Mouse (Mus musculus) layer of hippocampus, postnatal 10 days (tissue): Measurements from ENCODE around the gene Tmem45a2. TPM values are rescaled to one million over a fixed set of nuclear protein-coding genes. Genes with fewer than 3 reads are reported as not detected.
"Not testable (repeated sequence)": the region's sequence is repeated elsewhere in the genome, so short reads cannot be mapped to it uniquely, and the experiment has no call there.

ENCODE experiments used
- DNase-seq, 2 experiments: peaks; one replicate each; pipeline ENCODE4 v3.0.0; 2021; ENCODE audit warnings: low spot score in 2 of 2
- long read RNA-seq: library from polyadenylated mRNA; stranded (forward); transcript quantifications from one replicate; pipeline ENCODE4 v2.0.0, GENCODE M21; 2023
- total RNA-seq, 2 experiments: library from RNA; stranded (reverse); gene quantifications; 2 replicates each; pipeline ENCODE4 v1.2.3; 2021

Gene Tmem45a2
- total RNA-seq, result under 1 TPM in 1 of 2 experiments, not detected in 1; 0.16 TPM
- long read RNA-seq, result 0 reads

DNA sequence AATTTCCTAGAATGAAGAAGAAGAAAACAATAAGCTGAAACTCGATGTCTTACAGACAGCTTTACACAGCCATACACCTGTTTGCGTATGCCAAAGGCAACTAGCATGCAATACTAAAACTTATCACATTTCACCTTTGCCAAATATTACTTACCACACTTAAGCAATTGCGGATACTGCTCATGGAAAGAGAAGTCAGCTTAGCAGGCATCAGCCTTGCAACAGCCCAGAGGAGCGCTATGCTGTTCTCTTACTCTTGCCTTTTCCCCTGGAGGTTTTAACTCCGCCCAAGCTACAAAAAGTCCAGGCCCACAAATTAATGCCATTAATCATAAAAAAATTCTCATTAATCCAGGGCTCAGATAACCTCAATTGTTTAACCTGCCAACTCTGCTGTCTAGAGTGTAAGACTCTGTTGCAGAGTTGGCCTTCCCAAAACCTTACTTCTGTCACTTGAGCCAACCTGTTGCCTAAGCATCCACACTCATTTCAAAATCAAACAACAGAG, at the start of gene Tmem45a2:
Gene Tmem45a2 (minus strand): TSS at position 241 of the 508 bp plus-strand sequence.
- DNase-seq, result no peak

DNA sequence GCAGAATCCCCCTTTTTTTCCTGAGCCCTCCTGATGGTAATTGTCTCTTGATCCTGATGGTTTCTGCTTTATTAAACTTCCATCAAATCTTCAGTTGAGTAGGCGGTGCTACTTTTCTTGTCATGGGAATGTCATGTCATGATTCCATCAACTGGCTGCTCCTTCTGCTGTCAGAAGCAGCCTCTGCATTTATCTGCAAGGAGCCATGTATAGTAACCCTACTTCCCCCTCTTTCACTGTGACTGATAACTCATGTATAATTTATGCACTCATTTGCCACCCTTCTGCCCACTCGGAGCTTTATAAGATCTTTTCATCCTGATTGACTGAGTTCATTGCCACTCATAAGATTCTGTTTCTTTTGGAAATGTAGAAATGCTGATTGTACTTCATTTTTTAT, 46.4 kb upstream of the Tmem45a2 start:
- DNase-seq, result no peak

DNA sequence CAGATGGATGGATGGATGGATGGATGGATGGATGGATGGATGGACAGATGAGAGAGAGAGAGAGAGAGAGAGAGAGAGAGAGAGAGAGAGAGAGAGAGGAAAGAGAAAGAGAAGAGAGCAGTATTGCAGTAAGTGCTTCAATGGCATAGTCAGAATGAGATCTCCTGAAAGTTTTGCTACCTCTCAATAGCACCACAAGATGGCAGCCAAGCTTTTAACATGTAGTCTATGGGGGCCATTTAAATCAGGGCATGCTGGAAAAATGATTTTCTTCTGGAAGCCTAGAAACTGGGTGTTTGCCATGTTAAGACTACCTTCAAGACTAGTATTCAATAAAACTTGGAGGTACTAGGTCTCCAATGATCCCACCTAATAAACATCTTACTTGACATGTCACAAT, 44.9 kb upstream of the Tmem45a2 start:
- DNase-seq, result no peak

DNA sequence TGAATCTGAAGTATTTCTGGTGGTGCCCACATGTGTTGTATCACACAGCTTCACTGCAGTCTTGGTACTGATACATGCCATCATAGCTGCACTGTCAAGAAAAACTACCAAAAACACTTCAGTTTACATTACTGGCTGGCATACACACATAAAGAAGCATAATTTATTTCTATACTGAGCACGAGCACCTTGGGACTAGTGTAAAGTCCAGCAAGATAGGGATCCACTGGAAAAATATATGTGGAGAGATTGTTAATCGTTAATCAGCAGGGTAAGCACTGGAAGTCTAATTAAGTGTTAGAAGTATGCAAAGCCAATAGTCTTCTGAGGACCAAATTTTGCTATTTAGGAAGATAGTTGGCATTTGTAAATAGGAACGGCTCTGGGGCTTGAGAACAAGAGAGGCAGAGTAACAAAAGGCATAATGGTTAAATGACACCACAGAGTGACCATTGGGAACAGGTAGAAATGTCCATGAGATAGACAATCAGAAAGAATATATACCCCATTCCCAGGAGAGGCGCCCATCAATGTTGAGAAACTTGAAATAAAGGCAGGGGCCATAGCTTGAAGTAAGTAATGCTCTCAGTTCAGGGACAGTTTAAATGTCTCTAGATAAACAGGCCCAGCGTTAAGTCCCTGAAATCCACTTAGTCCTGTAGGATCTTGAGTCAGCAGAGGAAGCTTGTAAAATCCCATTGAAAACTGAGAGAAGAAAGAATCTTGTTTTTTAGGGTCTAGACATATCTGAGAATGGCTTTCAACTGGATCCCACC, 35.2 kb upstream of the Tmem45a2 start:
- DNase-seq, result no peak

DNA sequence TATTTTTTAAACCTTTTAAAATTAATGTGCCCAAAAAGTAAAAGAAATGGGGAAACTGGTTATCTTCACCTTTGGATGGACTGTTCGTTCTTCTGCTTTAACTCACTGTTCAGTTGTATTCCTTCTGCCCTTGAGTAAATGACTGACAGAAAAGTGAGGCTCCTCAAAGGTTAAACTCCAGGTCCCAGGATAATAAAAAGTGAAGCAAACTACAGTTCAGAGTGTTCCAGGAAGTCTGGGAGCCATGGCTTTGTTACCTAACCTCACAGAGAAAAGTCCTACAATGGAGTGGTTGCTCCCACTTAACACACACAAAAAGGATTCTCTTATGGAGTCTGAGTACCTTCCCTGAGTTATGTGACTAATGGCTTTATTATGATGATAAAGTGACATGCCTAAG, 30.0 kb upstream of the Tmem45a2 start:
- no peak for DNase-seq

DNA sequence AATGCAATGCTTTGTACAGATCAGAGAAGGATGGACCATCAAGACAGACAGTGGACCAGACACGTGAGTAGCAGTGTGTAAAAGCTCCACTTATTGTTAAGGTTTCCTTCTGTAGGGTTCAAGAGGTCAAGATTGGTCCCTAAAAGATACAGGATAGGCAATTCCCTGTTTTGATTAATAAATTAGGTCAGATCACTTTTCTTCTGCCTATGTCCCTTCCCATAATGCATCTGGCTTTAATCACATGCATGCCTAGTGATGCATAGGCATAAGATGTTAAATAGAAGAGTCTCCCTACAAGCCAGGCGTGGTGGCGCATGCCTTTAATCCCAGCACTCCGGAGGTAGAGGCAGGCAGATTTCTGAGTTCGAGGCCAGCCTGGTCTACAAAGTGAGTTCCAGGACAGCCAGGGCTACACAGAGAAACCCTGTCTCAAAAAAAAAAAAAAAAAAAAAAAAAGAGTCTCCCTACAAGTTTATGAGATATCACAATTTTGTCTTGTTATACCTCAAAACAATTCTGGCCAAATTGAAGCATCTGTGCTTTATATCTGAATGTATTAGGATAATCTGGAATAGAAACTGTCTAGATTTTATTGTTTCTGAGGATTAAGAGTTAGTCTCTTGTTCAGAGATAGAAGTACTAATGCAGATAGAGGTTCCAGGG, 28.5 kb upstream of the Tmem45a2 start:
- DNase-seq, result no peak

DNA sequence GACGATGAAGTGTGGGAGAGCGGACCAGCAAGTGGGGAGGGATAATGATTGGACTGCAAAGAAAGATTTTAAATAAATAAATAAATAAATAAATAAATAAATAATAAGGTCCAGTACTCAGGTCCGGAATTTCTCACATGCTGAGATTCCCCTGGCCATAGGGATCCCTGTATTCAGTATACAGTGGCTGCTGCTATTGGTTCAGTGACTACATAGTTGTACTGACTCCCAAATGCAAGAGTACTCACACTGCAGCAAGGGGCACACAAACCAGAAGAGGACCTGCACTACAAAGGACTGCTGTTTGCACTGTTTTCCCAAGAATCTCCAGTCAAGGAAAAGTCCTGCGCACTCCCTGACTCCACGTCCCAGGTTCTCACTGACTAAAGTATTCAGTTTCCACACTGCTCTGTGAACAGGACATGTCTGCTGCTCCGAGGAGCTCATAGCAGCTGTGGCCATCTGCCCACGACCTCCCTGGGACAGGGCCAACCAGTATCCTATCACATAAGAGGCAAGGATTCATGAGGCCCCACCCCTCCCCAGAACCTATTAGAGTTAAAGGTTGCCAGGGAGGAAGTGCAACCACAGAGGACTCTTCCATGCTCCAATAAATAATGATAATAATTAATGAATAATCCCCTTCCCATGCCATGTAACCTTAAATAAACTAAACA, 27.4 kb upstream of the Tmem45a2 start:
- no peak for DNase-seq

DNA sequence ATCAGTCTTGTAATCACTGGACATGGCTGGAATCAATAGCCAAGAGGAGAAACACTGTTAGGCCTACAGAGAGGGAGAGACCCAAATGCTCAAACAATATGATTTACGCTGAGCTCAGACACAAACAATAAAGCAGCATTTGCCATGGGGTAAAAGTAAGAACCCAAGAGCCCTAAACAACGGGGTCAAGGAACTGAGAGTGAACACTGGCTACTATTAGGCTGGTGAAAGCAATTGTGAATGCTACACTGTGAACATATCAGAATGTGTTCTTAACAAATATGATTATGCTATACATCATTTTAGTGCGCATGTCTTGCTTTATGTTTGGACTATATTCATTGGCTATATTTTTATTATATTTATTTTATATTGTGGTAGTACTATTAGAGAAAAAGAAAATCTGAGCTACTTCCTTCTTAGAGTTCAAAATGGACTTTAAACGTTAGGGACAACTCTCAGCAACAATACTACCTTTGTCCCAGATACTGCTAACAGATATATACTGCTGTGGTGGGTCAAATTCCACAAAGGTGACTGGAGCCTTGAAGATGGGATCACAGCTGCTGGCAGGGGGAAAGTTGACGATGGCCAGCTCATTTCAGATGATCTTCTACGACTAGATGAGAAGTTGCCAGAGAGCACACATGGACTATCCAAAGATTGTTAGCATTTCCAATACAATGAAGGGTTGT, 21.9 kb upstream of the Tmem45a2 start:
- DNase-seq, result no peak

DNA sequence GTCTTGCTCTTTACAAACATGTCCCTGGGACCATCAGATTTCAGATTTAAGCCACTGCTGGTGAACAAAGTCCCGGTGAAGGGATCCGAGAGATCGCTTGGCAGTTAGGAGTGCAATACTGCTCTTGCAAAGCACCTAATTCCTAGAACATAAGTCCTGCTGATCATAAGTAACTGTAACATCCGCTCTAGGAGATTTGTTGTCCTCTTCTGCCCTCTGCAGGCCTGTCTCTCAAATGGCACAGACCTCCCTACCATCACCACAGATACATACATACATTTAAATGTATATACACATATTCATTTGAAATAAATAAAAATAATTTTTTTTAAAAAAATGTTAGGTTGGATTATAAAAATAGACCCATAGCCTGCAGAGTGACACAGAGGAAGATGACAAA, 21.3 kb upstream of the Tmem45a2 start:
- peak; percentile 50 to 56 for DNase-seq

DNA sequence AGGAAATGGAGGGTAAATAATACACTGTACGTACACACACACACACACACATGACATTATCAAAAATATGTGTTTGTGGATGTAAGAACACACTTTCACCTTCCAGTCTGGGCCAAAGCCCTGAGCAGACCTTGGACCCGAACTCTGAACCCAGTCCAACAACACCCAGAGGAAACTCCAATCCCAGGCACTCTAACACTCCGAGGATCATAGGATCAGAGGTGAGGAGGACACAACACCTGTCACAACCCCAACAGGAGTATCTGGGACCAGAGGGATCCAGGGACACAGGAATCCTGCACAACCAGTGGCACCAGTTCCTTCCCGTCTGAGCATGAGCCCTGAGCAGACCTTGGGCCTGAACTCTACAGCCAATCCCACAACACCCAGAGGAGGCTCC, 8.4 kb upstream of the Tmem45a2 start:
- DNase-seq, result no peak

DNA sequence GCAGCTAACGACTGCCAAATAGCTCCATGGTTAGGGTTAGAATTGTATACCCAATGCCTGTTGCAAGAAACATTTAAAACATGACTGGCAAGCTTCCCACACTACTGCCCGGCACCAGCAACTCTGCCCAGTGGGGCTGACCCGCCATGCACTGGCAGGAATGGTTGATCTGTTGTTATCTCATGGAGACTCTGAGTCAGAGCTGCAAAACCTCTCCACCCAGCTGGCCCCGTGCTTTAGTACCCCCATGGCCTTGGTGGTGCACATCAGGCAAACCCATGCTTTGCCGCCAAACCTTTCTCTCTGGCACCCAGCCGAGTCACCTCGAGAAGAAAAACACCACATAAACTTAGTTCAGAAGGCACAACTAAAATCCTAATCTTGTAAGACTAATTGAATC, 4.8 kb upstream of the Tmem45a2 start:
- no peak for DNase-seq

DNA sequence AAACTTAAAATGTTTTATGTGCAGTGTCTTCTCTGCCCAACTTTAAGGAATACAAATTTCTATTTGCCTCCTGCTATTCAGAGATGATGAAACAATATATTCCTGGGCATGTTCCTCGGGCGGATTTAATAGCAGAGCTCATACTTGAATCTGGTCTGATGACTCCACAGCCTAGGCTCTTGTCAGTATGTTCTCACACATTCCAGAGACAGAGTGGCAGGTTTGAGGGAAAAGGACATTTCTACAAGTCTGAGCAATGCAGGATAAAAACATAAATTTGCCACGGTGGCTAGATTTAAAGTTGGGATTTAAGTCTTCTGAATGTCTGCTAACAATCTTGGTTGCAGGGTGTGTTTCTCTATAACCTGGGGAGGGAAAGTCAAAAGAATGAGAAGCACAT, 9.1 kb downstream of the Tmem45a2 start:
- DNase-seq, result no peak

DNA sequence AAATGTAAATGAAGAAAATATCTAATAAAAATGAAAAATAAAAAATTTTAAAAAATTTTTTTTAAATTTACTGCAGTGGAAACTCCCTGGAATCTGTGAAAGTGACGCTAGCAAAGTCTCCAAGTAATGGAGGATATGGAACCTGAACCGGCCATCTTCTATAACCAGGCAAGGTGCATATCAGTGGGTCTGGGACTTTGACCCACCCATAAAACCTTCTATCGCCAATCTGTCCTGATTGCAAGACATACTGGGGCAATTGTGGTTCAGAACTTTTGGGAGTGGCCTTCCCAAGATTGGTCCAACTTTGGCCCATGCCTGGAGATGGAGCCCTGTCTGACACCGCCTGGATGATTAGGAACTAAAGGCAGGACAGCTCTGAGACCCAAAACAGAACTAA, 14.2 kb downstream of the Tmem45a2 start:
- no peak for DNase-seq

DNA sequence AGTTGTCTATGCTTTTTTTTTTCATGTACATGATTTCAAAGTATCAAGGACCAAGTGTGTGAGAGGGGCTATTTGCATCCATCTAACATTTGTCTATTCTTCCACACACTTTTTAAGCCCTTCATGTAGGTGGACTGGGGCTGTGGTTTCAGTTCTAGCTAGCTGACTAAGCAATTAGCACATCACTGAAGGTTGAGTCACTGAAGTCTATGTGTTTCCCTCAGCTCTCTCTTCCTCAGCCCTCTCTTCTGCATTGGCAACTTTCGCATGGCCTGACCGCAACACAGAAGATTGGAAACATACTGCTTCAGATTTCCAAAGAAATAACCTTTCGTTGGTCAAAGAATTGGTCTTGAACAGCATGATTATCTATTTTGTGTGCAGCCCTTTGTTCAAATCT, 21.2 kb downstream of the Tmem45a2 start:
- no peak for DNase-seq

DNA sequence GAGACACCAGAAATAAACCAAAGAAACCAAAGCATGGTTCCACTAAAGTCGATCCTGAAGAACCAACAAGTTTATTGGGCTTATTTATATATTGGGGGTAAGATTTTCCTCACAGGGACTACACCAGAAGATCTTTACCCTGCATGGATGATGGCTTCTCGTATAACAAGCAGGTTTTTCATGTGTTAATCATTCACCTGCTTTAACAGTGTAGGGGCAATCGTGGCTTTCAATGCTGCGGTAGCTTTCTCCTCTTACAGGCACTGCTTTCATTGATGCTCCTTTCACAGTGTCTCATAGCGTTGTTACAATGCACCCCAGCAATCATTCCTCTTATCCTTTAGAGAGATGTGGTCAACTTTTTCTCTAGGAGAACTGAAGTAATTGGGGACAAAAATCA, 32.6 kb downstream of the Tmem45a2 start:
- DNase-seq, result no peak

DNA sequence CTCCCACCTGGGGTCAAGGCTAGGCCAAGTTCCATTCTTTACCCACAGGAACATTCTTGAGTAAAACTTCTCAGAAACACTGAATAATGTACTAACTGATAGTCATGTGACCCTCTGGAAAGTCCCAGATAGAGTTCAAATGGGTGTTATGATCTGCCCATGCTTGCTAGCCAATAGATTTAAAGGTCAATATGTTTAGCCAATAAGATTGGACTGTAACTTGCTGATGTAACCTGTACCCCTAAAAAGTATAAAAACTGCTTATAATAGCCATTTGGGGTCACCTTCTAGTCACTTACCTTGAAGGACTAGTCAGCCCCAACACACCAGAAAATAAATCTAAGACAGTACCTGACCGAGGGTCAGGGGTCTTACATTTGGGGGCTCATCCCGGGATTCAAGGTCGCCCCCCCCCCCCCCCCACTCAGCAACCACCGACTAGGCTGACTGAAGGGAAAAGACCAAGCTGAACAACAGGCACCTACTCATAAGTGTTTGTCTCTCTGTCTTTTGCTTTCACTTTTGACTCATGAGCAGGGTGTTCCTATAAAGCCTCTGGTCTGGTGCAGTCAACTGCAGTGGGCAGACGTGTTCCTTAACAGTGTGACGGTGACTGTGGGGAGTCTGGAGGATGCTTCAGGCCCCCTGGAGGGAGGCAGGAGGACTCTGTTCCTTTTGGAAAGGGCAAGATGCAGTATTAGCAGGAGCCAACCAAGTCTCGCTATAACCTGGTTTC, 40.9 kb downstream of the Tmem45a2 start:
- DNase-seq, result no peak

DNA sequence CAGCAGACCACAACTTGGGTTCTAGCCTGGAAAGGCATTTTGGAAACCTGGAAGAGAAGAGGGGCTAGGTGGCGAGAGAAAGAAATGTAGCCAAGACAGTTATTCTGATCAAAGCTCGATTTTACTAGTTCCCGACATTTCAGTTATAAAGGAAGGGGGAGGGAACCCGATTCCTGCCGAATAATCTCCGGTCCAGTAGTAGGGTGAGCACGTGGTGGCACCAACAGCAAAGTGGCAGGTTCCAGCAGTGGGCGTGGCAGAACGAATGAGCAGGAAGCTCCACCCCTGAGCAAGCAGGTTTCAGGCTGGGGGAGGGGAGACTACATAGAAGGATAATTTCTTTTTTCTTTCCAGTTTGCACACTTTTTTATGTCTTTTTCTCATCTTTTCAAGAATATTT, 72.9 kb downstream of the Tmem45a2 start:
- not testable (repeated sequence) for DNase-seq
